Mouse (Mus musculus) MEL (cell line): ENCODE measurements around the gene Milr1. TPM values are rescaled to one million over a fixed set of nuclear protein-coding genes. Genes with fewer than 3 reads are reported as not detected.
A peak's percentile ranks its signal among the peaks of the same experiment; 100 is the strongest.

Experiments used
- DNase-seq: peaks from one replicate; pipeline ENCODE4 v3.0.0; 2011; ENCODE audit warnings: low read depth, low spot score
- H3K27ac ChIP-seq: 2 replicates; pipeline ENCODE4 v1.5.1; 2012; ENCODE audit warnings: low read depth, mild to moderate bottlenecking, control low read depth, low read length, moderate library complexity; ENCODE audit not compliant: control insufficient read depth
- H3K27me3 ChIP-seq, 2 experiments: fragments of 150-350 bp in 1 of 2; sonication (generic) in 1 of 2; 2 replicates each; pipeline ENCODE4 v1.6.1; 2012; ENCODE audit warnings: low read length in 2 of 2, mild to moderate bottlenecking in 2 of 2, improper control_type of control experiment in 1 of 2, moderate library complexity in 1 of 2; ENCODE audit not compliant: insufficient read depth in 2 of 2, control insufficient read depth in 1 of 2
- H3K36me3 ChIP-seq, 2 experiments: 2 replicates each; pipeline ENCODE4 v1.6.1; 2012 to 2014; ENCODE audit warnings: low read length in 2 of 2, improper control_type of control experiment in 1 of 2, inconsistent platforms in 1 of 2, mild to moderate bottlenecking in 1 of 2; ENCODE audit not compliant: insufficient read depth in 2 of 2, control insufficient read depth in 1 of 2
- H3K4me1 ChIP-seq, 2 experiments: fragments of 150-350 bp in 1 of 2; sonication (generic) in 1 of 2; 2 replicates each; pipeline ENCODE4 v1.6.1; 2012; ENCODE audit warnings: low read length in 2 of 2, improper control_type of control experiment in 1 of 2, mild to moderate bottlenecking in 1 of 2; ENCODE audit not compliant: insufficient read depth in 2 of 2, control insufficient read depth in 1 of 2
- H3K4me3 ChIP-seq, 2 experiments: fragments of 150-350 bp in 1 of 2; sonication (generic) in 1 of 2; 2 replicates each; pipeline ENCODE4 v1.5.1; 2012; ENCODE audit warnings: low read depth in 2 of 2, low read length in 2 of 2, mild to moderate bottlenecking in 2 of 2, moderate library complexity in 2 of 2, control low read depth in 1 of 2, improper control_type of control experiment in 1 of 2; ENCODE audit not compliant: control insufficient read depth in 1 of 2, insufficient read depth in 1 of 2
- H3K79me2 ChIP-seq: 2 replicates; pipeline ENCODE4 v1.6.1; 2012; ENCODE audit warnings: mild to moderate bottlenecking, low read length, moderate library complexity; ENCODE audit not compliant: control insufficient read depth, poor library complexity, insufficient read depth
- H3K9ac ChIP-seq: 2 replicates; pipeline ENCODE4 v1.6.1; 2012; ENCODE audit warnings: low read depth, mild to moderate bottlenecking, control low read depth, low read length, moderate library complexity; ENCODE audit not compliant: control insufficient read depth, poor library complexity, severe bottlenecking
- H3K9me3 ChIP-seq: fragments of 150-350 bp; sonication (generic); replicated peaks from 2 replicates; pipeline ENCODE4 v1.6.1; 2012; ENCODE audit warnings: mild to moderate bottlenecking, low read length, improper control_type of control experiment, moderate library complexity; ENCODE audit not compliant: insufficient read depth
- CHD1 ChIP-seq: IDR thresholded peaks from 2 replicates; pipeline ENCODE4 v1.6.1; 2012; ENCODE audit warnings: low read depth, mild to moderate bottlenecking, inconsistent platforms, low read length, improper control_type of control experiment
- CTCF ChIP-seq, 3 experiments: IDR thresholded peaks in 2 of 3; conservative IDR thresholded peaks in 1 of 3; 2 replicates each; pipeline ENCODE4 v1.5.1; 2011 to 2012; ENCODE audit warnings: low read length in 3 of 3, low read depth in 2 of 3, mild to moderate bottlenecking in 2 of 3, improper control_type of control experiment in 1 of 3, inconsistent platforms in 1 of 3, mixed read lengths in 1 of 3, moderate library complexity in 1 of 3; ENCODE audit not compliant: control insufficient read depth in 1 of 3, insufficient read depth in 1 of 3, poor library complexity in 1 of 3, severe bottlenecking in 1 of 3
- E2F4 ChIP-seq: IDR thresholded peaks from 2 replicates; pipeline ENCODE4 v1.6.1; 2011; ENCODE audit warnings: low read depth, low read length, improper control_type of control experiment, borderline replicate concordance
- ELF1 ChIP-seq: IDR thresholded peaks from 2 replicates; pipeline ENCODE4 v1.6.1; 2014; ENCODE audit warnings: low read depth, mild to moderate bottlenecking, inconsistent platforms, low read length, improper control_type of control experiment, moderate library complexity
- GABPA ChIP-seq: IDR thresholded peaks from 2 replicates; pipeline ENCODE4 v1.6.1; 2012; ENCODE audit warnings: low read depth, mild to moderate bottlenecking, inconsistent platforms, low read length, improper control_type of control experiment, moderate library complexity
- HCFC1 ChIP-seq: IDR thresholded peaks from 2 replicates; pipeline ENCODE4 v1.6.1; 2012; ENCODE audit warnings: low read depth, mild to moderate bottlenecking, inconsistent platforms, low read length, improper control_type of control experiment, moderate library complexity
- KAT2A ChIP-seq: conservative IDR thresholded peaks from 2 replicates; pipeline ENCODE4 v1.6.1; 2012; ENCODE audit warnings: low read depth, low read length, improper control_type of control experiment, inconsistent platforms
- MAX ChIP-seq: IDR thresholded peaks from 2 replicates; pipeline ENCODE4 v1.6.1; 2011; ENCODE audit warnings: low read length, improper control_type of control experiment
- MAZ ChIP-seq: IDR thresholded peaks from 2 replicates; pipeline ENCODE4 v1.6.1; 2012; ENCODE audit warnings: low read depth, mild to moderate bottlenecking, inconsistent platforms, low read length, improper control_type of control experiment
- MEF2A ChIP-seq: IDR thresholded peaks from 2 replicates; pipeline ENCODE4 v1.6.1; 2014; ENCODE audit warnings: low read depth, mild to moderate bottlenecking, inconsistent platforms, low read length, improper control_type of control experiment; ENCODE audit not compliant: poor library complexity, insufficient replicate concordance, severe bottlenecking; ENCODE audit errors: extremely low read depth
- MXI1 ChIP-seq: IDR thresholded peaks from 2 replicates; pipeline ENCODE4 v1.6.1; 2011; ENCODE audit warnings: mild to moderate bottlenecking, low read depth, low read length, improper control_type of control experiment
- MYB ChIP-seq: IDR thresholded peaks from 2 replicates; pipeline ENCODE4 v1.6.1; 2011; ENCODE audit warnings: mild to moderate bottlenecking, low read depth, low read length, improper control_type of control experiment
- MYC ChIP-seq: IDR thresholded peaks from 2 replicates; pipeline ENCODE4 v1.6.1; 2011; ENCODE audit warnings: low read depth, mild to moderate bottlenecking, low read length, improper control_type of control experiment, moderate library complexity
- NELFE ChIP-seq: IDR thresholded peaks from 2 replicates; pipeline ENCODE4 v1.6.1; 2011; ENCODE audit warnings: low read depth, low read length, improper control_type of control experiment
- NRF1 ChIP-seq: IDR thresholded peaks from 2 replicates; pipeline ENCODE4 v1.6.1; 2014; ENCODE audit warnings: low read depth, mild to moderate bottlenecking, inconsistent platforms, low read length, improper control_type of control experiment, moderate library complexity; ENCODE audit not compliant: poor library complexity, insufficient read depth, severe bottlenecking
- POLR2A ChIP-seq, 2 experiments: IDR thresholded peaks; 2 replicates each; pipeline ENCODE4 v1.6.1; 2011 to 2012; ENCODE audit warnings: low read length in 2 of 2, mild to moderate bottlenecking in 2 of 2, control low read depth in 1 of 2, improper control_type of control experiment in 1 of 2, low read depth in 1 of 2, moderate library complexity in 1 of 2; ENCODE audit not compliant: control insufficient read depth in 1 of 2, insufficient read depth in 1 of 2, poor library complexity in 1 of 2
- POLR2AphosphoS2 ChIP-seq: IDR thresholded peaks from 2 replicates; pipeline ENCODE4 v1.6.1; 2011; ENCODE audit warnings: low read length, improper control_type of control experiment
- POLR2AphosphoS5 ChIP-seq: IDR thresholded peaks from 2 replicates; pipeline ENCODE4 v1.6.1; 2012; ENCODE audit warnings: low read depth, borderline replicate concordance, mild to moderate bottlenecking, inconsistent platforms, low read length, moderate library complexity, mixed read lengths
- RCOR1 ChIP-seq: IDR thresholded peaks from 2 replicates; pipeline ENCODE4 v1.6.1; 2012; ENCODE audit warnings: low read depth, mild to moderate bottlenecking, inconsistent platforms, low read length, improper control_type of control experiment
- SMC3 ChIP-seq: IDR thresholded peaks from 2 replicates; pipeline ENCODE4 v1.6.1; 2011; ENCODE audit warnings: low read depth, low read length, improper control_type of control experiment
- TAL1 ChIP-seq: IDR thresholded peaks from 2 replicates; pipeline ENCODE4 v1.6.1; 2012; ENCODE audit warnings: mild to moderate bottlenecking, inconsistent platforms, low read length, moderate library complexity, mixed read lengths
- TBP ChIP-seq: IDR thresholded peaks from 2 replicates; pipeline ENCODE4 v1.8.0; 2011; ENCODE audit warnings: low read depth, low read length, improper control_type of control experiment
- TCF12 ChIP-seq: IDR thresholded peaks from 2 replicates; pipeline ENCODE4 v1.6.1; 2014; ENCODE audit warnings: low read depth, mild to moderate bottlenecking, inconsistent platforms, low read length, improper control_type of control experiment, moderate library complexity
- UBTF ChIP-seq: IDR thresholded peaks from 2 replicates; pipeline ENCODE4 v1.6.1; 2012; ENCODE audit warnings: low read depth, mild to moderate bottlenecking, inconsistent platforms, low read length, improper control_type of control experiment, moderate library complexity, borderline replicate concordance; ENCODE audit not compliant: insufficient read depth
- USF1 ChIP-seq: IDR thresholded peaks from 2 replicates; pipeline ENCODE4 v1.6.1; 2014; ENCODE audit warnings: low read depth, mild to moderate bottlenecking, inconsistent platforms, low read length, improper control_type of control experiment, moderate library complexity
- ZC3H11A ChIP-seq: IDR thresholded peaks from 2 replicates; pipeline ENCODE4 v1.6.1; 2012; ENCODE audit warnings: low read depth, mild to moderate bottlenecking, inconsistent platforms, low read length, improper control_type of control experiment
- ZKSCAN1 ChIP-seq: IDR thresholded peaks from 2 replicates; pipeline ENCODE4 v1.6.1; 2012; ENCODE audit warnings: low read depth, mild to moderate bottlenecking, inconsistent platforms, low read length, improper control_type of control experiment, moderate library complexity
- ZMIZ1 ChIP-seq: IDR thresholded peaks from 2 replicates; pipeline ENCODE4 v1.6.1; 2012; ENCODE audit warnings: low read depth, mild to moderate bottlenecking, inconsistent platforms, low read length, improper control_type of control experiment, moderate library complexity
- ZNF384 ChIP-seq: IDR thresholded peaks from 2 replicates; pipeline ENCODE4 v1.6.1; 2012; ENCODE audit warnings: low read depth, mild to moderate bottlenecking, inconsistent platforms, low read length, improper control_type of control experiment
- polyA plus RNA-seq, 2 experiments: library from polyadenylated mRNA; stranded (reverse) in 1 of 2; unstranded in 1 of 2; fragments of >175 nt in 1 of 2; fragments of >200 nt in 1 of 2; gene quantifications; 2 replicates each; pipeline versions ENCODE4 v1.2.1 to v1.2.4; 2012; ENCODE audit warnings: low replicate concordance in 2 of 2, low read depth in 1 of 2; ENCODE audit not compliant: insufficient read length in 2 of 2, insufficient read depth in 1 of 2, missing spikeins in 1 of 2
- total RNA-seq: library from RNA; depleted of rRNA; stranded (reverse); fragments of 300-350 nt; gene quantifications from 2 replicates; pipeline ENCODE4 v1.2.3, GENCODE M21; 2012

Gene Milr1
- total and polyA plus RNA-seq, 3 experiments, result 0.26 TPM; not detected in 2

DNA sequence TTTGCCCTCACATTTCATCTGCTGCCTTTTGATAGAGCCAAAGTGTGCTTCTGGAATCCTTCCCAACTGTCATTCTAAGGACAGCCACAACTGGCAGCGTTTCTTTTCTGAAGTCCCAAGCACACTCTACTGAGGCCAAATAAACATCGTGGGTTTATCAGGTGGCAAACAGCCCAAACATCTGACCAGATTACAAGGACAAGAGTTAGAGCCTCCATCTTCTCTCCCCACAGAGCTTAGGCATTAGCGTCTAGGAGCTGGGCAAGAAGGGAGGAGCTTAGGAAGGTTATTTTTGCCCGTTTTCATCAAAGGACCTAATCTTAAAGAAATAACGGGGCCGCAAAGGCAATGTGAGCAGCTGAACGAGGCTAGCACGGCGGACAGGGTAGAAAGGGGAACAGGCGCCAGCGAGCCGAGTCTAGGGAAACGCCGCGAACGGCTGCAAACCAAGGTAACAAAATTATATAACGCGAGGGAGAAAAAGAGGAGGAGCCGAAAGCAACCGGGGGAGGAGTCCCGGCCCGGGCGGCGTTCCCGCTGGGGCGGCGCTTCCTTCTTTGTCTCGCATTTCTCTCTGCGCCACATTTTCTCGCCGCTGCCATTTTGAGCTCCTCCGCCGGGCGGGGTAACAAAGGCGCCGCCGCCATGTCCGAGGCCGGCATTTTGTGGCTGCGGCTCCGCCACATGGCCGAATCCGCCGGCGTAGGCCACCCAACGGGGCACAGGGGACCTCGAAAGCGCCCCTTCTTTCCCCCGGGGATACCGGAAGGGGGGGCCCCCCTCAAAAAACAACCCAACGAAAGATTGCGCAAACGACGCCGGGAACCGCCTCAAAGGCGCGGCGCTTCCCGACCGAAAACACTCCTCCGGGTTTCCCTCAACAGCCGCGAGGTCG lies 36.4 kb downstream of the Milr1 start (continued):
- TF ChIP-seq POLR2AphosphoS2 (peak; percentile 66), UBTF (peak; percentile 59; the same call in 1 of the 2 replicates), POLR2A (IDR thresholded peaks at IDR 0.05; ENCODE audit: control insufficient read depth in 1 of 2, insufficient read depth in 1 of 2, low read depth in 1 of 2, low read length in 2 of 2, poor library complexity in 1 of 2) (peak; percentile 69 to 73; a peak in 3 of 4 replicates), NELFE (peak; percentile 64), MAZ (peak; percentile 80; the same call in 1 of the 2 replicates)

DNA sequence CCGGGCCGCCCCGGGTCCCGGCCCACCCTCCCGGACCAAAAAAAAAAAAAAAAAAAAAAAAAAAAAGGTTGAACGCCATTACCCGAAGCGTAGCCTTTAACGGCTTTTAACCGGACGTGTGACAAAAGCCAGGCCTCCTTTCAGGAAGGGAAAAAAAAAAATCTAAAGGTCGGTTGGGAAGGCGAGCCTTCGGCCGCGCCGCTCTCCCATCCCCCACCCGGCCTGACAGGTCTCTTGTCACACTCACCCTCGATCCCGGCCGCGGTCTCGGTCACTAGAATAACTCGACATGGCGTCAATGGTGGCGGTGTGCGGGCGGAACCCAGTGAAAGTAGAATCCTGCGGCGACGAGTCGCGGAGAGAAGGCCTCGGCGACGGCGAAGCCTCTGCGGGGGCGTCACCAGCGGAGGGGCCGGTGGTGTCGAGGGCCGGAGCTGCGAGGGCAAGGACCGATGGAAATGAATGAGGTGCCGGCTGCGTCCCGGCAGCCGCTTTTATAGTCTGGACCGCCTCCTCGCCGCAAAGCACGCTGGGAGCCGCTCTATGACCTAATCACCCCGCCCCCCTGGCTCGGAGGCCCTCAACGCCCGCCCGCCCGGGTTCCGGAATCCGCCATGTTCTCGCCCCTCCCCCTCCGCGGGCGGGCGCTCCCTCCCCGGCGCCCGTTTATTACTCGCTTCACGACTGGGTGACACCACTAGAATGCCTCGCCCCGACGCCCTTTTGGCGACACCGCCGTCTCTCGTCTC lies 37.2 kb downstream of the Milr1 start:
- peaks cover 38 to 44% of the 10 kb centered on the region in 2 experiments for H3K36me3 ChIP-seq
- H3K27ac ChIP-seq, result peak overlapping the region; percentile 91
- H3K4me3 ChIP-seq, result peak overlapping the region; percentile 82 to 86
- peaks cover 3 to 9% of the 10 kb centered on the region in 2 experiments for H3K4me1 ChIP-seq
- peak overlapping the region; percentile 96 for H3K9ac ChIP-seq
- H3K9me3 ChIP-seq, result no peaks in the 10 kb centered on the region
- no peaks in the 10 kb centered on the region for H3K27me3 ChIP-seq
- peak; percentile 98 for DNase-seq
- peaks cover 48% of the 10 kb centered on the region for H3K79me2 ChIP-seq
- TF ChIP-seq TCF12 (peak; percentile 88), ELF1 (peak; percentile 80), POLR2A (IDR thresholded peaks at IDR 0.05; ENCODE audit: control insufficient read depth in 1 of 2, insufficient read depth in 1 of 2, low read depth in 1 of 2, low read length in 2 of 2, poor library complexity in 1 of 2) (peak; percentile 96 to 98), NRF1 (no peak), USF1 (no peak), ZKSCAN1 (no peak), CTCF (IDR thresholded peaks at IDR 0.05 in 2 of 3, conservative IDR thresholded peaks at IDR 0.05 in 1 of 3; ENCODE audit: control insufficient read depth in 1 of 3, insufficient read depth in 1 of 3, low read depth in 2 of 3, low read length in 3 of 3, poor library complexity in 1 of 3, severe bottlenecking in 1 of 3) (0 out of 6 replicates have a peak, but pooled peaks of 1 of the 3 experiments have one; percentile 2), ZMIZ1 (peak; percentile 100), ZC3H11A (peak; percentile 0; the same call in 1 of the 2 replicates), HCFC1 (peak; percentile 82), MYC (no peak), TAL1 (no peak), E2F4 (no peak), GABPA (0 out of 2 replicates have a peak, but pooled peaks have one; percentile 10), SMC3 (no peak), POLR2AphosphoS2 (peak; percentile 99), ZNF384 (peak; percentile 66; the same call in 1 of the 2 replicates), MYB (0 out of 2 replicates have a peak, but pooled peaks have one; percentile 42), RCOR1 (0 out of 2 replicates have a peak, but pooled peaks have one; percentile 28), CHD1 (0 out of 2 replicates have a peak, but pooled peaks have one; percentile 97), MEF2A (no peak), UBTF (peak; percentile 57; the same call in 1 of the 2 replicates), KAT2A (no peak; the same call in 1 of the 2 replicates), MXI1 (peak; percentile 54), MAX (peak; percentile 51), TBP (peak; percentile 98), POLR2AphosphoS5 (peak; percentile 98)
